ENCODE assay signal across 27 mouse cellular contexts in genomic region chr9:45267099-45267498, GRCm38 (mm10). TPM values are rescaled to one million over a fixed set of nuclear protein-coding genes. Genes with fewer than 3 reads are reported as not detected.
DNase-seq lines count a peak whose midpoint lies in the region; ATAC-seq and TF ChIP-seq lines count a peak whose summit lies in the region.
"Had no signal": no experiment of that assay in that cellular context is flagged by ENCODE, and none has a peak within 500 bp of the region (broad histone marks: within the 10 kb centered on the region; RNA-seq: fewer than 3 reads in every experiment).

No protein-coding gene starts in this region.

- H3K36me3 ChIP-seq in heart, embryonic 16.5 days (ENCODE audit: control insufficient read depth, insufficient read depth): no peaks in the 10 kb centered on the region
- no peaks in the 10 kb centered on the region for H3K36me3 ChIP-seq in stomach, embryonic 16.5 days (ENCODE audit: control insufficient read depth, insufficient read depth, low read length)
- H3K36me3 ChIP-seq in stomach, postnatal 0 days (ENCODE audit: control insufficient read depth, insufficient read depth, low read length): no peaks in the 10 kb centered on the region
- H3K36me3 ChIP-seq in liver, embryonic 13.5 days: no peaks in the 10 kb centered on the region
- H3K36me3 ChIP-seq in small intestine, adult 2 months (ENCODE audit: control insufficient read depth, insufficient read depth, low read length): no peaks in the 10 kb centered on the region
- H3K36me3 ChIP-seq in forebrain, embryonic 13.5 days (ENCODE audit: poor library complexity, severe bottlenecking): no peaks in the 10 kb centered on the region
- H3K36me3 ChIP-seq: heart, embryonic 12.5 days; hindbrain, embryonic 13.5 days; limb, embryonic 13.5 days; midbrain, embryonic 12.5 days had no signal

- ATAC-seq in heart, embryonic 16.5 days (replicated peaks; ENCODE audit: extremely low read depth, insufficient read depth, low FRiP score): no peak
- ATAC-seq in stomach, embryonic 16.5 days (ENCODE audit: insufficient read depth, low FRiP score): no peak
- no peak for ATAC-seq in stomach, postnatal 0 days (ENCODE audit: low FRiP score, low TSS enrichment)
- ATAC-seq in liver, embryonic 13.5 days (ENCODE audit: low read depth): no peak
- ATAC-seq in forebrain, embryonic 13.5 days: no peak
- ATAC-seq: activated CD4-positive, CD25-positive, alpha-beta regulatory T cell, adult 4 months; forebrain, embryonic 14.5 days had no signal

- no peak for TF ChIP-seq EP300 in stomach, postnatal 0 days (optimal IDR thresholded peaks at IDR 0.05)

- TF ChIP-seq CTCF in stomach, postnatal 0 days (IDR thresholded peaks at IDR 0.05; ENCODE audit: low read depth): no peak
- no peak for TF ChIP-seq CTCF in small intestine, adult 2 months (IDR thresholded peaks at IDR 0.05; ENCODE audit: extremely low read depth, insufficient read length, insufficient replicate concordance, low read depth, low read length)

- DNase-seq in heart, postnatal 25 days (ENCODE audit: low spot score): no peak
- DNase-seq in stomach, postnatal 0 days (ENCODE audit: low spot score): no peak
- no peak for DNase-seq in liver, embryonic 13.5 days
- DNase-seq in left cerebral cortex, adult 8-10 months (ENCODE audit: low spot score in 2 of 2): no peak
- DNase-seq: adrenal gland, adult 8-10 months; cerebellum, adult 9-10 months; gastrocnemius, postnatal 14 days; heart, adult 18-20 months; heart, postnatal 14 days; kidney, adult 9 months; kidney, postnatal 14 days; layer of hippocampus, postnatal 36 days; thymus, adult 18-20 months; thymus, postnatal 4 days had no signal

- H3K4me3 ChIP-seq in heart, embryonic 16.5 days (ENCODE audit: low read length): no peak overlapping the region
- H3K4me3 ChIP-seq in stomach, embryonic 16.5 days (replicated peaks; ENCODE audit: low read length): 0 out of 2 replicates have a peak overlapping the region, but pooled peaks have one; percentile 3
- no peak overlapping the region for H3K4me3 ChIP-seq in stomach, postnatal 0 days (ENCODE audit: low read depth, low read length)
- peak overlapping the region; percentile 23; the same call in 1 of the 2 replicates for H3K4me3 ChIP-seq in liver, embryonic 13.5 days (replicated peaks)
- peak overlapping the region; percentile 28 for H3K4me3 ChIP-seq in small intestine, adult 2 months (ENCODE audit: low read depth, low read length)
- H3K4me3 ChIP-seq in forebrain, embryonic 13.5 days: no peak overlapping the region
- H3K4me3 ChIP-seq: heart, embryonic 12.5 days; hindbrain, embryonic 13.5 days; layer of hippocampus, adult 2 months; limb, embryonic 13.5 days; midbrain, embryonic 12.5 days had no signal

- no peaks in the 10 kb centered on the region for H3K9me3 ChIP-seq in heart, embryonic 16.5 days (replicated peaks; ENCODE audit: control insufficient read depth, low read length)
- H3K9me3 ChIP-seq in stomach, embryonic 16.5 days (replicated peaks; ENCODE audit: control insufficient read depth, low read length): no peaks in the 10 kb centered on the region
- H3K9me3 ChIP-seq in stomach, postnatal 0 days (ENCODE audit: control insufficient read depth, low read length): no peaks in the 10 kb centered on the region
- H3K9me3 ChIP-seq in liver, embryonic 13.5 days (replicated peaks): no peaks in the 10 kb centered on the region
- no peaks in the 10 kb centered on the region for H3K9me3 ChIP-seq in forebrain, embryonic 13.5 days (replicated peaks)
- H3K9me3 ChIP-seq: heart, embryonic 12.5 days; hindbrain, embryonic 13.5 days; limb, embryonic 13.5 days; midbrain, embryonic 12.5 days had no signal

- H3K27me3 ChIP-seq in heart, embryonic 16.5 days (ENCODE audit: control insufficient read depth, insufficient read depth, low read length): peaks cover 39% of the 10 kb centered on the region
- peaks cover 19% of the 10 kb centered on the region; the same call in 1 of the 2 replicates for H3K27me3 ChIP-seq in stomach, embryonic 16.5 days (ENCODE audit: control insufficient read depth, insufficient read depth, low read length)
- H3K27me3 ChIP-seq in stomach, postnatal 0 days (ENCODE audit: control insufficient read depth, insufficient read depth, low read length): peaks cover 3% of the 10 kb centered on the region; the same call in 1 of the 2 replicates
- peaks cover 50% of the 10 kb centered on the region for H3K27me3 ChIP-seq in liver, embryonic 13.5 days
- H3K27me3 ChIP-seq in small intestine, adult 2 months (ENCODE audit: control insufficient read depth, insufficient read depth, low read length): peaks cover 8% of the 10 kb centered on the region; the same call in 1 of the 2 replicates
- H3K27me3 ChIP-seq in forebrain, embryonic 13.5 days: peaks cover 41% of the 10 kb centered on the region

- peaks cover 4% of the 10 kb centered on the region; the same call in 1 of the 2 replicates for H3K4me1 ChIP-seq in heart, embryonic 16.5 days (ENCODE audit: control insufficient read depth, insufficient read depth, low read length)
- H3K4me1 ChIP-seq in stomach, embryonic 16.5 days (ENCODE audit: control insufficient read depth, insufficient read depth, low read length): no peaks in the 10 kb centered on the region; the same call in 1 of the 2 replicates
- no peaks in the 10 kb centered on the region for H3K4me1 ChIP-seq in stomach, postnatal 0 days (replicated peaks; ENCODE audit: control insufficient read depth, insufficient read depth)
- peaks cover 9% of the 10 kb centered on the region; the same call in 1 of the 2 replicates for H3K4me1 ChIP-seq in liver, embryonic 13.5 days (replicated peaks)
- H3K4me1 ChIP-seq in small intestine, adult 2 months (ENCODE audit: control insufficient read depth, insufficient read depth, insufficient read length, low read length): no peaks in the 10 kb centered on the region
- peaks cover 10% of the 10 kb centered on the region; the same call in 1 of the 2 replicates for H3K4me1 ChIP-seq in forebrain, embryonic 13.5 days

- intact Hi-C loops in heart, postnatal 25 days (cut with DNase I): no loop called here

- 77% methylated on average over 4 of the region's 4 CpGs for WGBS in heart, embryonic 16.5 days
- WGBS in stomach, embryonic 16.5 days: 87% methylated on average over 4 of the region's 4 CpGs
- WGBS in stomach, postnatal 0 days: 81% methylated on average over 4 of the region's 4 CpGs
- 63% methylated on average over 4 of the region's 4 CpGs for WGBS in liver, embryonic 13.5 days (ENCODE audit: insufficient replicate concordance)
- WGBS in small intestine, adult 2 months: 76% methylated on average over 4 of the region's 4 CpGs
- WGBS in forebrain, embryonic 13.5 days: 94% methylated on average over 4 of the region's 4 CpGs

- H3K27ac ChIP-seq in heart, embryonic 16.5 days (ENCODE audit: low read length): no peak overlapping the region
- no peak overlapping the region for H3K27ac ChIP-seq in stomach, embryonic 16.5 days (ENCODE audit: low read length)
- no peak overlapping the region for H3K27ac ChIP-seq in stomach, postnatal 0 days (replicated peaks)
- H3K27ac ChIP-seq in liver, embryonic 13.5 days: no peak overlapping the region
- H3K27ac ChIP-seq in small intestine, adult 2 months (ENCODE audit: insufficient read depth, low read depth, low read length): 0 out of 2 replicates have a peak overlapping the region, but pooled peaks have one; percentile 3
- no peak overlapping the region for H3K27ac ChIP-seq in forebrain, embryonic 13.5 days
- H3K27ac ChIP-seq: hindbrain, embryonic 13.5 days; layer of hippocampus, adult 2 months; limb, embryonic 13.5 days; midbrain, embryonic 12.5 days had no signal

- no peak for TF ChIP-seq POLR2A in small intestine, adult 2 months (IDR thresholded peaks at IDR 0.05; ENCODE audit: low read depth, low read length)

- H3K4me2 ChIP-seq in heart, embryonic 16.5 days (ENCODE audit: low read depth, low read length): peak overlapping the region; percentile 29; the same call in 1 of the 2 replicates
- H3K4me2 ChIP-seq in stomach, embryonic 16.5 days (ENCODE audit: low read depth, low read length): no peak overlapping the region
- H3K4me2 ChIP-seq in stomach, postnatal 0 days (replicated peaks; ENCODE audit: low read depth): no peak overlapping the region
- peak overlapping the region; percentile 56 for H3K4me2 ChIP-seq in liver, embryonic 13.5 days
- H3K4me2 ChIP-seq in forebrain, embryonic 13.5 days: no peak overlapping the region
- H3K4me2 ChIP-seq: heart, embryonic 12.5 days; hindbrain, embryonic 13.5 days; limb, embryonic 13.5 days; midbrain, embryonic 12.5 days had no signal

- no peak overlapping the region for H3K9ac ChIP-seq in heart, embryonic 16.5 days (ENCODE audit: low read length)
- H3K9ac ChIP-seq in stomach, embryonic 16.5 days (ENCODE audit: low read length): no peak overlapping the region
- no peak overlapping the region for H3K9ac ChIP-seq in stomach, postnatal 0 days (ENCODE audit: low read length)
- no peak overlapping the region; the same call in 1 of the 2 replicates for H3K9ac ChIP-seq in liver, embryonic 13.5 days
- no peak overlapping the region for H3K9ac ChIP-seq in forebrain, embryonic 13.5 days
- H3K9ac ChIP-seq: heart, embryonic 12.5 days; hindbrain, embryonic 13.5 days; limb, embryonic 13.5 days; midbrain, embryonic 12.5 days had no signal

RNA-seq across cellular contexts. Expression of gene Il10ra, which starts 1.9 kb away (rescaled TPM):
- polyA plus RNA-seq in heart, embryonic 16.5 days (2015; fragmentation: Nextera tagmentation; extraction: Ambion mirVana): 1.2 and 1.7 TPM in 2 replicates
- total RNA-seq in heart, postnatal 25 days (2021): 1 to 10 TPM; 2.2 to 2.3 TPM
- polyA plus RNA-seq in stomach, embryonic 16.5 days (2015; fragmentation: Nextera tagmentation; extraction: Ambion mirVana): 1.6 and 1.7 TPM in 2 replicates
- polyA plus RNA-seq in stomach, postnatal 0 days (2015; fragmentation: Nextera tagmentation; extraction: Ambion mirVana): 1.0 and 1.1 TPM in 2 replicates
- polyA plus RNA-seq in liver, embryonic 13.5 days (2015; fragmentation: Nextera tagmentation; extraction: Ambion mirVana): 1.6 and 1.7 TPM in 2 replicates
- polyA plus RNA-seq in small intestine, adult 2 months (2012; rRNA removed): 2.9 and 3.3 TPM in 2 replicates
- 0.32 and 0.50 TPM in 2 replicates for polyA plus RNA-seq in forebrain, embryonic 13.5 days (2015; fragmentation: Nextera tagmentation; extraction: Ambion mirVana)
- 1 to 10 TPM; 3.2 to 8.3 (median 4.9) TPM for total RNA-seq in left cerebral cortex, adult 8-10 months (2022)

RNA-seq across cellular contexts. Expression of gene Tmprss13, which starts 51.8 kb away (rescaled TPM):
- polyA plus RNA-seq in heart, embryonic 16.5 days (2015; fragmentation: Nextera tagmentation; extraction: Ambion mirVana): 0.16 and 0.20 TPM in 2 replicates
- total RNA-seq in heart, postnatal 25 days (2021): 1 to 10 TPM; 3.6 to 3.7 TPM
- polyA plus RNA-seq in stomach, embryonic 16.5 days (2015; fragmentation: Nextera tagmentation; extraction: Ambion mirVana): 8.2 and 12.8 TPM in 2 replicates
- polyA plus RNA-seq in stomach, postnatal 0 days (2015; fragmentation: Nextera tagmentation; extraction: Ambion mirVana): 33.1 and 33.6 TPM in 2 replicates
- not detected in 2 replicates for polyA plus RNA-seq in liver, embryonic 13.5 days (2015; fragmentation: Nextera tagmentation; extraction: Ambion mirVana)
- polyA plus RNA-seq in small intestine, adult 2 months (2012; rRNA removed): 0.04 and 0.14 TPM in 2 replicates
- not detected in 2 replicates for polyA plus RNA-seq in forebrain, embryonic 13.5 days (2015; fragmentation: Nextera tagmentation; extraction: Ambion mirVana)
- total RNA-seq in left cerebral cortex, adult 8-10 months (2022): not detected
- total RNA-seq: layer of hippocampus, adult 2 months; layer of hippocampus, postnatal 36 days; left cerebral cortex, postnatal 25 days had no signal
- polyA plus RNA-seq: frontal cortex, adult 2 months; heart, embryonic 12.5 days; hindbrain, embryonic 13.5 days had no signal

Comparison
In these comparisons a context has a peak if more than half of its experiments do, and no peak if none do; other contexts are left out.
1. H3K4me3 ChIP-seq: peak in stomach, embryonic 16.5 days (single experiment), liver, embryonic 13.5 days (single experiment) and small intestine, adult 2 months (single experiment); none in heart, embryonic 16.5 days (single experiment), stomach, postnatal 0 days (single experiment) and forebrain, embryonic 13.5 days (single experiment).
2. H3K4me2 ChIP-seq: peak in heart, embryonic 16.5 days (single experiment) and liver, embryonic 13.5 days (single experiment); none in stomach, embryonic 16.5 days (single experiment), stomach, postnatal 0 days (single experiment) and forebrain, embryonic 13.5 days (single experiment).